Mouse (Mus musculus) CH12F3 (cell line): ENCODE results near the gene Taf5.

Experiments
- in situ Hi-C: fragments of 300-500 bp; cut with MboI; formaldehyde crosslinking; loops from 2 replicates; pipeline ENCODE4 v1.14.3; 2020; ENCODE audit warnings: low sequenced_read_pairs

The Taf5 gene

DNA sequence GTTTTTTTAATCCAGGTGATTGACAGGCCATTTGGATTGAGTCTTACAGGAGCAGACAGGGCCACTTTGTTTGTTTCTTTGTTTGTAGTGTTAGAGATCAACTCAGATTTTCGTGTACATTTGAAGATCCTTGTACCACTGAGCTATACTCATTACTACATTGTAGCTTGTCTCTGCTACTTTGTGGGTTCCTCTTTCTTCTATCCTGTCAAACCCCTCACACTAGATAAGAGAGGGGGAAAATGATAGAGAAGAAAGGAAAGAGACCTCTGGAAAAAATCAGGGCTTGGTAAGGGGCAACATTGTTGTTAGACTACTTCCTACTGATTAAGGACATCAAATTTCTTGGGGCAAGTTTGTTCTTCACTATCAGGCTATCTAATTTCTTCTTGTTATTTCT, 9.9 kb upstream of the Taf5 start:
- in situ Hi-C loops, result no loop called here

- in situ Hi-C loops, result no loop called here
These were observed 1.7 kb upstream of the Taf5 start for GRCm38 (mm10) chr19:47065860-47066259.

DNA sequence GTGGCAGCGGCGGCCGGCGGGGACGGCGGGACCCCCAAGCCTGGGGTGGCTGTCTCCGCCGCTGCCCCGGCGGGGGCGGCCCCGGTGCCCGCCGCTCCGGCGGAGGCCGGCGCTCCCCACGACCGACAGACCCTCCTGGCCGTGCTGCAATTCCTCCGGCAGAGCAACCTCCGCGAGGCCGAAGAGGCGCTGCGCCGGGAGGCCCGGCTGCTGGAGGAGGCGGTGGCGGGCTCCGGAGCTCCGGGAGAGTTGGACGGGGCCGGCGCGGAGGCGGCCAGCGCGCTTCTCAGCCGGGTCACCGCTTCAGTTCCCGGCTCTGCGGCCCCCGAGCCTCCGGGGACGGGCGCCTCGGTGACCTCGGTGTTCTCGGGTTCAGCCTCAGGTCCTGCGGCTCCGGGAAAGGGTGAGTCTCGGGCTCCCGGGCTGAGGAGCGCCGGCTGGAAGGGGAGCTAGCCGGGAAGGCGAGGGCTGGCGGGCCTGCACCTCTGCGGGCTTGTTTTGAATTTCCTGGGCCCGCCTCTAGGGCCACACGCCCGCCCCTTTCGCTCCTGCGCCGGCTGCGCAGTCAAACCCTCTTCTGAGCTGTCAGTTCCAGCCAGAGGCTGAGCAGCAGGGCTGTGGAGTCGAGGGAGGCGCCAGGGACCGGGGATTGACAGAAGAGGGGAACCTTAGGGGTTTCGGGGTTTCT, 522 bp downstream of the Taf5 start:
- in situ Hi-C loops, result no loop called here

GRCm38 (mm10) chr19:47088226-47088625, 20.7 kb downstream of the Taf5 start:
- in situ Hi-C loops, result no loop called here

GRCm38 (mm10) chr19:47089718-47090525, 22.4 kb downstream of the Taf5 start:
- in situ Hi-C loops, result no loop called here

DNA sequence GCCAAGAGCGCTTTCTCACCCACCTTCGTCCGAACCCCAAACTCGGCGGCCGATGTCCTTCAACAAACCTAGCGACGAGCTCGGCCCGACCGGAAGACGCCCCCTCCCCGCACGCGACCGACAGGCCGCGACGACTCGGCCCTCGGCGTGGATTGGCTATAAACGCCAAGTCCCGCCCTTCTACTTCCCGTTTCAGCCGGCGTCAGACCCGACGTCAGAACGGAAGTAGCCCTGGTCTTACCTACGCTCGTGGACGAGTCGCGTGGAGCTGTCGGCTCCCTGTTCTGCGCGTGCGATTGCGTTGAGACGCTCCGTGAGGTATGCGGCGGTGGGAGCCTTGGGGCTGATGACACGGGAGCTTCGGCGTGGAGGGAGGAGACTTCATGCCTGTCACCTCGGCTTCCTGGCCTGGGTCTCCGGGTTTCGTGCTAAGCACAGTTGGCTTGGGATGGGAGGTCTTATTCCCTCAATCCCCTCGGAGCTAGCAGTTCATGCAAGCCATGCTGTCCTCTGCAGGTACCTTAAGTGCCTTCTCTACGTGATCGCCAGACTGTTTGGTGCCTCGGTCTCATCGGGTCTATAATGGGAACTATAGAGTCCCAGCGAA, 23.1 kb downstream of the Taf5 start, which contains the start of the genes Usmg5 and Pdcd11:
TSS of gene Usmg5 (minus strand) at position 98 of the 607 bp plus-strand sequence.
TSS of gene Pdcd11 (plus strand) at position 219 of the 607 bp plus-strand sequence.
- in situ Hi-C loops, result no loop called here

DNA sequence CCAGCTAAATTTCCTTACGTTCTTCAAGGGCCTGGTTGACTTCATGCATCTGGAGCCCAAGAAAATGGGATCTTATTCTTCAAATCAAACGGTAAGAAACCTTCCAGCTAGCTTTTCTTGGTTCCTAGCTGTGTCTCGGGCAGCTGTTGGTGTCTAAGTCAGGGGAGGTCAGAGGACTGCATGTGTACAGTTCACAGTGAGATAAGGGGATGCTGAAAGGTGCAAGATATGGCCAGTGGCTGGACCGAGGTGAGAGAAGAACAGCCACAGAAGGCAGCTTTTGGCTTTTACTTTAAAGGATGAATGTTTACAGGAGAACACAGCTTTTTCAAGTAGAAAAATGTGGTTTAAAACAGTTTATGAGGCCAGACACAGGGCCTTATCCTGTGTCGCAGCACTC, 33.5 kb downstream of the Taf5 start:
- in situ Hi-C loops, result no loop called here

DNA sequence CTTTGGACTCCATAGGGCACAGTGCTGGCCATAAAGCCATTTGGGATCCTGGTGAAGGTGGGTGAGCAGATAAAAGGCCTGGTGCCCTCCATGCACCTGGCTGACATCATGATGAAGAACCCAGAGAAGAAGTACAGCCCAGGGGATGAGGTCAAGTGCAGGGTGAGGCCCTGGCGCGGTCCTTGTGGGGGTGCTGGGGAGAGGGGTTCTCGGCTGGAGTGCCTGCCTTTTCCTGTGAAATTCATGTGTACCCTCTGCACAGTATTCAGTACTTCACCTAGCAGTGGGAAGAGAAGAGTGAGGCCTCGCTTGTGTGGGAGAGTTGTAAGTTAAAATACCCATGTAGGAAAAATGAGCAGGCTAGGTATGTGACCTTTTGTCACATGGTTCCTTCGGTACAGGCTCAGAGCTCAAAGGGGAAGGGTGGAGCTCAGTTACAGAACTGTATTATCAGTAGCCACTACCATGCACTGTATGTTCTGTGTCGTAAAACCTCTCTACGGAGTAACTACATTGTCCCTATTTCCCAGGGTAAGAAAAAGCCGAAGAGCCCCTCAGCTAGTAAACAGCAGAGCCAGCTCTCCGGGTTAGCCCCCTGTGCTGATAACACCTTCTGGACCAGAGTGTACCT, 37.2 kb downstream of the Taf5 start:
- in situ Hi-C loops, result no loop called here

DNA sequence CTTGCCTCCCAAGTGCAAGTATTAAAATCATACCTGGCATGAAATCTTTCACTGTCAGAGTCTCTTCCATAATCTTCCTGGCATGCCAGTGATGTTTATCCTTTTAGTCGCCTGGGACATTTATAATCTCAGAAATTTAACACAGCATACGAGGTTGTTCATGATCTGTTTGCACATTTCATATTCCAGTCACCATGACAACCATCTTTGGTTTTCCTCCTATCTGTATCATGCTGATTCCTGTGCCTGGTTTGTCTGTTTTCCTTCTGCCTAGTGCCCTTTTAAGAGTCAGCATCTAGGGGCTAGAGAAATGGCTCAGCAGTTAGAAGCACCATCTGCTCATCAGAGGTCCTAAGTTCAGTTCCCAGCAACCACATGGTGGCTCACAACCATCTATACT, 51.1 kb downstream of the Taf5 start:
- in situ Hi-C loops, result no loop called here

DNA sequence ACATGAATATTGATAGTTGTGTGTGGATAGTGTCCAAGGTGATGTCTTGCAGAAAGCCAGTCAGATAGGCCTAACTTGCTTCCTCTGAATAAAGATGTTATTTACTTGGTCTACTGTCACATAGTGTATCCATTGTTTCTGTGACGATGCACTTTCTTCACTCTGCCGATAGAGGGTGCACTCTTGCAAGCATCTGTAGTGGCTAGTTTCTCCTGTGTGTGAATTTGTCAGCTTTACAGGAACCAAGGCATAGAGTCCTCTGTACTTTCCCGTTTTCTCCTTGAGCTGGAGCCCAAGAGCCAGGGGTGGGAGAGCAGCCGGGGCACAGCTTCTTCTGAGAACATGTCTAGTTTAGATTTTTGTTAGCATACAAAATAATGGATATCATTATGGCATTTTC, 53.5 kb downstream of the Taf5 start:
- in situ Hi-C loops, result no loop called here

GRCm38 (mm10) chr19:47122802-47123201, 55.3 kb downstream of the Taf5 start:
- in situ Hi-C loops, result no loop called here

DNA sequence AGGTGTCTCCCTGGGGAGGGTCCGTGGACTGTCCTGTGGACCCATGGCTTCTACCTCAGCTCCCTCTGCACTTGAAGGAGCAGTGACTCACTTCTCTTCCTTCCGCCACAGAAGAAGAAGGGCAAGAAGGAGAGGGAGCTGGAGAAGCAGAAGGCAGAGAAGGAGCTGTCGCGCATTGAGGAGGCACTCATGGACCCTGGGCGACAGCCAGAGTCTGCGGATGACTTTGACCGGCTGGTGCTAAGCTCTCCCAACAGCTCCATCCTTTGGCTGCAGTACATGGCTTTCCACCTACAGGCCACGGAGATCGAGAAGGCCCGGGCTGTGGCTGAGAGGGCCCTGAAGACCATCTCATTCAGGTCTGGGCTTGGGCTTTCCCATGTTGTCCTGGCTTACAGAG, 60.6 kb downstream of the Taf5 start:
- in situ Hi-C loops, result no loop called here

DNA sequence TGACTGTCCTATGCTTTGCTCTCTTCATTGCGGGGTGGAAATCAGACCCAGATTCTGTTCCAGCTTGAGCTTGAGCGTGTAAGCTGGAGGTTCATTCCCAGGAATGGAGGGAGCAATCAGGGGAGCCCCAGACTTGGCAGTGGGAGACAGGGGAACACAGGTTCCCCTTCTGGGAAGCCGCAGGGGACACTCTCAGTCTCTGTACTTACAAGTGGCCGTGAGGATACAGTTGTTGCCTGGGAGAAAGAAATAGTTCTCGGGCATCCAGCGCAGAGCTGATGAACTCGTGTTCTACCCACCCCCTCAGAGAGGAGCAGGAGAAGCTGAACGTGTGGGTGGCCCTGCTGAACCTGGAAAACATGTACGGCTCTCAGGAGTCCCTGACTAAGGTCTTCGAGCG, 61.3 kb downstream of the Taf5 start:
- in situ Hi-C loops, result no loop called here

- in situ Hi-C loops, result no loop called here
These were observed 63.1 kb downstream of the Taf5 start for GRCm38 (mm10) chr19:47130551-47131125.
